Mouse (Mus musculus) heart, embryonic 12.5 days (tissue): ENCODE data around the gene Ddx19b. TPM values are rescaled to one million over a fixed set of nuclear protein-coding genes. Genes with fewer than 3 reads are reported as not detected.
"Not testable (repeated sequence)": the region's sequence is repeated elsewhere in the genome, so short reads cannot be mapped to it uniquely, and the experiment has no call there.

Source experiments
- ATAC-seq: fragments of 200-750 bp; cut with Nextera tagmentation; 2 replicates; pipeline ENCODE4 v1.8.0; 2017; ENCODE audit warnings: moderate TSS enrichment, moderate library complexity; ENCODE audit not compliant: insufficient number of reproducible peaks, low FRiP score
- H3K27ac ChIP-seq: fragments of 300-500 bp; sonication (generic); 2 replicates; pipeline ENCODE4 v1.5.1; 2016; ENCODE audit warnings: mild to moderate bottlenecking, moderate library complexity; ENCODE audit not compliant: poor library complexity, severe bottlenecking
- H3K27me3 ChIP-seq: fragments of 300-500 bp; sonication (generic); replicated peaks from 2 replicates; pipeline ENCODE4 v1.6.1; 2016; ENCODE audit warnings: mild to moderate bottlenecking, moderate library complexity
- H3K36me3 ChIP-seq: fragments of 300-500 bp; sonication (generic); 2 replicates; pipeline ENCODE4 v1.6.1; 2016; ENCODE audit warnings: mild to moderate bottlenecking, moderate library complexity
- H3K4me1 ChIP-seq: fragments of 300-500 bp; sonication (generic); replicated peaks from 2 replicates; pipeline ENCODE4 v1.6.1; 2016; ENCODE audit warnings: mild to moderate bottlenecking
- H3K4me2 ChIP-seq: fragments of 300-500 bp; sonication (generic); 2 replicates; pipeline ENCODE4 v1.6.1; 2016; ENCODE audit warnings: mild to moderate bottlenecking, moderate library complexity
- H3K4me3 ChIP-seq: fragments of 300-500 bp; sonication (generic); 2 replicates; pipeline ENCODE4 v1.5.1; 2016; ENCODE audit warnings: mild to moderate bottlenecking
- H3K9ac ChIP-seq: fragments of 300-500 bp; sonication (generic); 2 replicates; pipeline ENCODE4 v1.6.1; 2016; ENCODE audit warnings: mild to moderate bottlenecking, moderate library complexity
- H3K9me3 ChIP-seq: fragments of 300-500 bp; sonication (generic); replicated peaks from 2 replicates; pipeline ENCODE4 v1.6.1; 2016; ENCODE audit warnings: mild to moderate bottlenecking, moderate library complexity
- WGBS: fragments of 180-500 bp; shearing (Covaris S2); methylation state at CpG from one replicate; pipeline ENCODE4 v1.1.7; 2016; 5-methylcytosine and 5-hydroxymethylcytosine counted together
- microRNA-seq: library from miRNA; unstranded; fragments of <30 nt; microRNA quantifications from one replicate; pipeline ENCODE4, GENCODE M21; 2017
- polyA plus RNA-seq: library from polyadenylated mRNA; unstranded; fragments of >200 nt; fragmentation: Nextera tagmentation; extraction: Ambion mirVana; gene quantifications from 2 replicates; pipeline ENCODE4 v1.2.1, GENCODE M21; 2016

The Ddx19b gene
- polyA plus RNA-seq, 1 experiment from 2014 or later, result 5.7 TPM

- no peak overlapping the region for H3K4me3 ChIP-seq
- H3K9ac ChIP-seq, result no peak overlapping the region
- H3K9me3 ChIP-seq, result no peaks in the 10 kb centered on the region
- no peak overlapping the region for H3K4me2 ChIP-seq
- H3K36me3 ChIP-seq, result peaks cover 56% of the 10 kb centered on the region
- no peaks in the 10 kb centered on the region for H3K27me3 ChIP-seq
- whole genome bisulfite sequencing, result 89% methylated on average over 6 of the region's 6 CpGs
- no peak for ATAC-seq
- H3K4me1 ChIP-seq, result peaks cover 17% of the 10 kb centered on the region
- no peak overlapping the region for H3K27ac ChIP-seq
Observed at GRCm38 (mm10) chr8:110959906-110960305, 71.6 kb downstream of the Ddx19b start.

GRCm38 (mm10) chr8:110959071-110959780, 72.3 kb downstream of the Ddx19b start:
- Histone ChIP-seq H3K27ac (no peak overlapping the region), H3K27me3 (no peaks in the 10 kb centered on the region), H3K36me3 (peaks cover 57% of the 10 kb centered on the region), H3K4me3 (no peak overlapping the region), H3K9ac (no peak overlapping the region), H3K4me2 (no peak overlapping the region), H3K4me1 (peaks cover 11% of the 10 kb centered on the region), H3K9me3 (no peaks in the 10 kb centered on the region)
- no peak for ATAC-seq
- WGBS, result 95% methylated on average over 12 of the region's 12 CpGs

DNA sequence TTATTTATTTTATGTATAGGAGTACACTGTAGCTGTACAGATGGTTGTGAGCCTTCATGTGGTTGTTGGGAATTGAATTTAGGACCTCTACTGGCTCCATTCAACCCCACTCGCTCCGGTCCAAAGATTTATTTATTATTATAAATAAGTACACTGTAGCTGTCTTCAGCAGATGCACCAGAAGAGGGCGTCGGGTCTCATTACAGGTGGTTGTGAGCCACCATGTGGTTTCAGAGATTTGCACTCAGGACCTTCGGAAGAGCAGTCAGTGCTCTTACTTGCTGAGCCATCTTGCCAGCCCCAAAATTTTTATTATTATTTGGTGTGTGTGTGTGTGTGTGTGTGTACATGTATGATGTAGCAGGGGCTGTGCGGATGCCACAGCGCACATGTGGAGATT, 73.0 kb downstream of the Ddx19b start:
- H3K27ac ChIP-seq, H3K4me2 ChIP-seq, H3K4me3 ChIP-seq, ATAC-seq, H3K27me3 ChIP-seq, H3K9ac ChIP-seq, H3K9me3 ChIP-seq, H3K4me1 ChIP-seq: not testable (repeated sequence)
- WGBS, result 92% methylated on average over 7 of the region's 7 CpGs
- peaks cover 64% of the 10 kb centered on the region for H3K36me3 ChIP-seq

- Histone ChIP-seq H3K27me3 (no peaks in the 10 kb centered on the region), H3K4me1 (peaks cover 8% of the 10 kb centered on the region; the same call in 1 of the 2 replicates), H3K4me2 (no peak overlapping the region), H3K36me3 (peaks cover 66% of the 10 kb centered on the region), H3K27ac (no peak overlapping the region), H3K4me3 (no peak overlapping the region), H3K9ac (no peak overlapping the region), H3K9me3 (no peaks in the 10 kb centered on the region)
- WGBS, result 80% methylated on average over 5 of the region's 5 CpGs
- no peak for ATAC-seq
Observed at GRCm38 (mm10) chr8:110958135-110958534, 73.4 kb downstream of the Ddx19b start.

DNA sequence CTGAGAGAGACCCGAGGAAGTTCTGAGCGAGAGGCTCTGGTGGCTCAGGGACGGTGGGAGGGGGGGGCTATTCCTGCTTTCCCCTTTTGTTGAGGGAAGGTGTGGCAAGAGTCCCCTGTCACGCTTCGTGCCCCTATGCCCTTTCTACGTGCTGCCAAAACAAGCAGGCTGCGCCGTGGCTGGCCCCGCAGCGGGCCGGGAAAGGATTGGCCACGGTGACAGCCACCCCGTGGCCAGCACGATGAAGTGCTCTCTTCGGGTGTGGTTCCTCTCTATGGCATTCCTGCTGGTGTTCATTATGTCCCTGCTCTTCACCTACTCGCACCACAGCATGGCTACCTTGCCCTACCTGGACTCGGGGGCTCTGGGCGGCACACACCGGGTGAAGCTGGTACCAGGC, 74.1 kb downstream of the Ddx19b start:
- Histone ChIP-seq H3K4me2 (no peak overlapping the region), H3K4me1 (peaks cover 8% of the 10 kb centered on the region; the same call in 1 of the 2 replicates), H3K4me3 (no peak overlapping the region), H3K27ac (no peak overlapping the region), H3K36me3 (peaks cover 65% of the 10 kb centered on the region), H3K27me3 (no peaks in the 10 kb centered on the region), H3K9ac (no peak overlapping the region), H3K9me3 (no peaks in the 10 kb centered on the region)
- 85% methylated on average over 19 of the region's 19 CpGs for WGBS
- peak; percentile 33; the same call in 1 of the 2 replicates for ATAC-seq

DNA sequence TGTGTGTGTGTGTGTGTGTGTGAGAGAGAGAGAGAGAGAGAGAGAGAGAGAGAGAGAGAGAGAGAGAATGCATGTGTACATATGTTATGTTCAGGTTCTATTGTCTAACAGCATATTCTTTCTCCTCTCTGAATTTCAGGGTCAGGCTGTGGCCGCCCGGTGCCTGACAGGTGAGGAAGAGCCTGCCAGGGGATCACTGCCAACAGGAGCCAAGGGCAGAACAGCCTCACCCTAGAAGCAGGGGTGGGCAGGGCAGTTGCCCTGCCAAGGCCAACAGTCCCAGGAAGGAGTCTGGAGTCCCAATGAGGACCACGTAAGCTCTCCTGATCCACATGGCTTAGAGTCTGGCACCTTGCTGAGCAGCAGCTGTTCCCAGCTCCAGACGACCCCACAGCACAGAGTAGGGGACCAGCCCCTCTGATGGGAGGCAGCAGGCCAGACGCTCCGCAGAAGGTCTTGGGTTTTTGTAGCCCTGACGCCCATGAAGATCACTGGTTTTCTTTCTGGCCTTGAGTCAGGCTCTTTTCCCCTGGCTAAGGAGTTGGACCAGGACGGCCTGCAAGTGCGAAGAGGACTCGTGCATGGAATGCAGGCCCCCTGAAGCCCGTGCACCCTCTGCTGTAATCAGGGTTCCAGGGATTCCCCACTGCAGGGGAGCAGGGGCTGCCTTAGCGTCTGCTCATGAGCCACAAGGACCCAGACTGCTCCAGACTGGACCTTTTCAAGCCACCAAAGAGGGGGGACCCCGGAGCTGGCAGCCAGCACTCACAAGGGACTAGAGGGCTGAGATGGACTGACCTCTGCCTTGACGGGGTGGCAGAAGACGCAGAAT, 74.7 kb downstream of the Ddx19b start:
- Histone ChIP-seq H3K4me3 (no peak overlapping the region), H3K27me3 (no peaks in the 10 kb centered on the region), H3K4me1 (peaks cover 8% of the 10 kb centered on the region; the same call in 1 of the 2 replicates), H3K9me3 (no peaks in the 10 kb centered on the region), H3K36me3 (peaks cover 63% of the 10 kb centered on the region), H3K9ac (no peak overlapping the region; the same call in 1 of the 2 replicates), H3K4me2 (no peak overlapping the region), H3K27ac (no peak overlapping the region)
- WGBS, result 79% methylated on average over 15 of the region's 15 CpGs
- no peak for ATAC-seq

GRCm38 (mm10) chr8:110954776-110955175, 76.8 kb downstream of the Ddx19b start:
- H3K9me3 ChIP-seq, result no peaks in the 10 kb centered on the region
- peaks cover 61% of the 10 kb centered on the region for H3K36me3 ChIP-seq
- no peaks in the 10 kb centered on the region for H3K27me3 ChIP-seq
- no peak overlapping the region for H3K4me2 ChIP-seq
- H3K27ac ChIP-seq, result no peak overlapping the region
- no peak overlapping the region for H3K4me3 ChIP-seq
- H3K4me1 ChIP-seq, result peaks cover 11% of the 10 kb centered on the region; the same call in 1 of the 2 replicates
- no peak overlapping the region for H3K9ac ChIP-seq
- ATAC-seq, result no peak
- WGBS, result 71% methylated on average over 8 of the region's 8 CpGs

Small RNA genes lying within 50 kb of the gene (microRNA-seq; reads per million reads assigned to microRNA genes)
- gene Gm24103 (not detected), gene Mir3473d (1.4 reads per million)

Other genes with a start within 250 kb of the Ddx19b start
- 0.13 and 0.32 TPM in 2 replicates for gene Il34, start 225.8 kb downstream of the Ddx19b start, polyA plus RNA-seq
- gene Cog4, start 185.2 kb downstream of the Ddx19b start, polyA plus RNA-seq, result 65.2 and 65.7 TPM in 2 replicates
- 106 and 110 TPM in 2 replicates for gene Sf3b3, start 185.0 kb downstream of the Ddx19b start, polyA plus RNA-seq
- 10.0 and 10.2 TPM in 2 replicates for gene Fuk, start 129.3 kb downstream of the Ddx19b start, polyA plus RNA-seq
- 27.1 and 27.6 TPM in 2 replicates for gene St3gal2, start 111.8 kb downstream of the Ddx19b start, polyA plus RNA-seq
- gene Ddx19a, start 34.0 kb downstream of the Ddx19b start, polyA plus RNA-seq, result 14.9 and 16.3 TPM in 2 replicates
- gene Aars, start 1.4 kb upstream of the Ddx19b start, polyA plus RNA-seq, result 49.3 and 52.3 TPM in 2 replicates
- gene Exosc6, start 24.6 kb upstream of the Ddx19b start, polyA plus RNA-seq, result 10.9 and 11.6 TPM in 2 replicates
- not detected in 2 replicates for gene Clec18a, start 60.7 kb upstream of the Ddx19b start, polyA plus RNA-seq
- gene Pdpr, start 62.9 kb upstream of the Ddx19b start, polyA plus RNA-seq, result 16.2 and 18.1 TPM in 2 replicates
- gene Glg1, start 227.5 kb upstream of the Ddx19b start, polyA plus RNA-seq, result 91.2 and 94.3 TPM in 2 replicates